Mouse (Mus musculus) CH12.LX (cell line): ENCODE measurements around the gene Ttc41. TPM values are rescaled to one million over a fixed set of nuclear protein-coding genes. Genes with fewer than 3 reads are reported as not detected.

Source experiments
- DNase-seq: peaks from one replicate; pipeline ENCODE4 v3.0.0-alpha.2; 2013; ENCODE audit errors: extremely low read depth
- H3K27ac ChIP-seq: 2 replicates; pipeline ENCODE4 v1.5.1; 2012; ENCODE audit warnings: low read depth, mild to moderate bottlenecking, control low read depth, moderate library complexity; ENCODE audit not compliant: insufficient read depth
- H3K27me3 ChIP-seq: replicated peaks from 2 replicates; pipeline ENCODE3; 2012; ENCODE audit warnings: inconsistent platforms
- H3K36me3 ChIP-seq, 2 experiments: replicated peaks in 1 of 2; 2 replicates each; pipeline versions ENCODE3 to v1.6.1; 2012; ENCODE audit warnings: inconsistent platforms in 1 of 2, low read length in 1 of 2, mild to moderate bottlenecking in 1 of 2, mixed read lengths in 1 of 2, moderate library complexity in 1 of 2; ENCODE audit not compliant: control insufficient read depth in 1 of 2, insufficient read depth in 1 of 2
- H3K4me1 ChIP-seq, 2 experiments: 2 replicates each; pipeline ENCODE4 v1.6.1; 2012; ENCODE audit warnings: inconsistent platforms in 1 of 2, moderate library complexity in 1 of 2; ENCODE audit not compliant: insufficient read depth in 2 of 2, control insufficient read depth in 1 of 2
- H3K4me2 ChIP-seq: 2 replicates; pipeline ENCODE4 v1.6.1; 2012; ENCODE audit warnings: low read depth, mild to moderate bottlenecking, control low read depth; ENCODE audit not compliant: poor library complexity, insufficient read depth, severe bottlenecking
- H3K4me3 ChIP-seq, 3 experiments: fragments of 150-350 bp in 1 of 3; sonication (generic) in 1 of 3; replicated peaks in 1 of 3; 2 replicates each; pipeline versions ENCODE3 to v1.5.1; 2011 to 2012; ENCODE audit warnings: low read depth in 2 of 3, low read length in 2 of 3, mild to moderate bottlenecking in 2 of 3, moderate library complexity in 2 of 3, control low read depth in 1 of 3, improper control_type of control experiment in 1 of 3, inconsistent platforms in 1 of 3, mixed read lengths in 1 of 3; ENCODE audit not compliant: poor library complexity in 1 of 3
- H3K79me2 ChIP-seq: replicated peaks from 2 replicates; pipeline ENCODE4 v1.6.1; 2012; ENCODE audit warnings: mild to moderate bottlenecking, moderate library complexity; ENCODE audit not compliant: control insufficient read depth, poor library complexity, insufficient read depth, severe bottlenecking; ENCODE audit errors: extremely low read depth
- H3K9ac ChIP-seq: 2 replicates; pipeline ENCODE4 v1.6.1; 2012; ENCODE audit warnings: low read depth, mild to moderate bottlenecking, control low read depth, moderate library complexity; ENCODE audit not compliant: insufficient read depth
- H3K9me3 ChIP-seq: replicated peaks from 2 replicates; pipeline ENCODE3; 2012; ENCODE audit warnings: low read length, inconsistent platforms, mixed read lengths
- E2F4 ChIP-seq: IDR thresholded peaks from 2 replicates; pipeline ENCODE4 v1.6.1; 2011; ENCODE audit warnings: low read depth, low read length, improper control_type of control experiment; ENCODE audit not compliant: insufficient replicate concordance
- ELF1 ChIP-seq: IDR thresholded peaks from 2 replicates; pipeline ENCODE4 v1.6.1; 2014; ENCODE audit warnings: low read depth, mild to moderate bottlenecking, inconsistent platforms, low read length, improper control_type of control experiment
- EP300 ChIP-seq: IDR thresholded peaks from 2 replicates; pipeline ENCODE4 v1.6.1; 2011; ENCODE audit warnings: low read length, improper control_type of control experiment
- GABPA ChIP-seq: IDR thresholded peaks from 2 replicates; pipeline ENCODE4 v1.6.1; 2012; ENCODE audit warnings: low read depth, low read length, improper control_type of control experiment, inconsistent platforms; ENCODE audit not compliant: insufficient replicate concordance
- HCFC1 ChIP-seq: IDR thresholded peaks from 2 replicates; pipeline ENCODE4 v1.6.1; 2012; ENCODE audit warnings: low read depth, mild to moderate bottlenecking, inconsistent platforms, low read length, improper control_type of control experiment
- IRF4 ChIP-seq: IDR thresholded peaks from 2 replicates; pipeline ENCODE4 v1.6.1; 2014; ENCODE audit warnings: low read depth, mild to moderate bottlenecking, inconsistent platforms, low read length, improper control_type of control experiment
- JUND ChIP-seq: conservative IDR thresholded peaks from 2 replicates; pipeline ENCODE4 v1.6.1; 2011; ENCODE audit warnings: low read depth, low read length, improper control_type of control experiment
- KAT2A ChIP-seq: IDR thresholded peaks from 2 replicates; pipeline ENCODE4 v1.6.1; 2012; ENCODE audit warnings: low read length, improper control_type of control experiment, inconsistent platforms; ENCODE audit not compliant: insufficient replicate concordance
- MAFK ChIP-seq: IDR thresholded peaks from 2 replicates; pipeline ENCODE4 v1.6.1; 2011; ENCODE audit warnings: low read length, improper control_type of control experiment; ENCODE audit not compliant: insufficient replicate concordance
- MAX ChIP-seq: IDR thresholded peaks from 2 replicates; pipeline ENCODE4 v1.6.1; 2011; ENCODE audit warnings: low read length, improper control_type of control experiment
- MAZ ChIP-seq: IDR thresholded peaks from 2 replicates; pipeline ENCODE4 v1.6.1; 2012; ENCODE audit warnings: low read depth, mild to moderate bottlenecking, inconsistent platforms, low read length, improper control_type of control experiment, moderate library complexity
- MEF2A ChIP-seq: IDR thresholded peaks from 2 replicates; pipeline ENCODE4 v1.6.1; 2014; ENCODE audit warnings: low read depth, mild to moderate bottlenecking, inconsistent platforms, low read length, improper control_type of control experiment, borderline replicate concordance
- MXI1 ChIP-seq: IDR thresholded peaks from 2 replicates; pipeline ENCODE4 v1.6.1; 2011; ENCODE audit warnings: mild to moderate bottlenecking, low read depth, low read length, improper control_type of control experiment
- MYC ChIP-seq: IDR thresholded peaks from 2 replicates; pipeline ENCODE4 v1.6.1; 2011; ENCODE audit warnings: low read depth, mild to moderate bottlenecking, improper control_type of control experiment, low read length
- NRF1 ChIP-seq: IDR thresholded peaks from 2 replicates; pipeline ENCODE4 v1.6.1; 2014; ENCODE audit warnings: low read depth, mild to moderate bottlenecking, inconsistent platforms, low read length, improper control_type of control experiment, moderate library complexity
- RCOR1 ChIP-seq: conservative IDR thresholded peaks from 2 replicates; pipeline ENCODE4 v1.6.1; 2012; ENCODE audit warnings: low read depth, mild to moderate bottlenecking, inconsistent platforms, low read length, improper control_type of control experiment
- SIN3A ChIP-seq: IDR thresholded peaks from 2 replicates; pipeline ENCODE4 v1.6.1; 2012; ENCODE audit warnings: low read length, improper control_type of control experiment, inconsistent platforms
- SMC3 ChIP-seq: IDR thresholded peaks from 2 replicates; pipeline ENCODE4 v1.6.1; 2011; ENCODE audit warnings: low read depth, low read length, improper control_type of control experiment
- TBP ChIP-seq: conservative IDR thresholded peaks from 2 replicates; pipeline ENCODE4 v1.6.1; 2011; ENCODE audit warnings: low read depth, low read length, improper control_type of control experiment
- UBTF ChIP-seq: IDR thresholded peaks from 2 replicates; pipeline ENCODE4 v1.6.1; 2012; ENCODE audit warnings: low read depth, mild to moderate bottlenecking, inconsistent platforms, low read length, improper control_type of control experiment, moderate library complexity
- USF1 ChIP-seq: IDR thresholded peaks from 2 replicates; pipeline ENCODE4 v1.6.1; 2014; ENCODE audit warnings: low read depth, mild to moderate bottlenecking, inconsistent platforms, low read length, improper control_type of control experiment
- USF2 ChIP-seq: conservative IDR thresholded peaks from 2 replicates; pipeline ENCODE4 v1.6.1; 2011; ENCODE audit warnings: low read depth, low read length, improper control_type of control experiment
- ZC3H11A ChIP-seq: IDR thresholded peaks from 2 replicates; pipeline ENCODE4 v1.6.1; 2012; ENCODE audit warnings: low read depth, mild to moderate bottlenecking, inconsistent platforms, low read length, improper control_type of control experiment
- ZKSCAN1 ChIP-seq: IDR thresholded peaks from 2 replicates; pipeline ENCODE4 v1.6.1; 2012; ENCODE audit warnings: low read depth, inconsistent platforms, low read length, improper control_type of control experiment, borderline replicate concordance
- dilution Hi-C: fragments of 300-500 bp; cut with MboI; formaldehyde crosslinking; loops from 2 replicates; pipeline ENCODE4 v1.14.3; 2020; ENCODE audit warnings: low sequenced_read_pairs; ENCODE audit not compliant: extremely low pct_unique_long_range_greater_than_20kb, extremely low pct_ligation_motif_present
- in situ Hi-C: fragments of 300-500 bp; cut with MboI; formaldehyde crosslinking; loops from 3 replicates; pipeline ENCODE4 v1.14.3; 2019; ENCODE audit warnings: low sequenced_read_pairs, low pct_ligation_motif_present, low pct_unique_long_range_greater_than_20kb, mixed read lengths
- polyA plus RNA-seq: library from polyadenylated mRNA; unstranded; fragments of >175 nt; gene quantifications from 2 replicates; pipeline ENCODE4 v1.2.1, GENCODE M21; 2012; ENCODE audit warnings: low read depth; ENCODE audit not compliant: insufficient read length
- total RNA-seq, 2 experiments: library from RNA; depleted of rRNA; stranded (reverse); fragments of 300-350 nt in 1 of 2; fragments of >200 nt in 1 of 2; gene quantifications; 2 replicates each; pipeline ENCODE4 v1.2.3; 2012 to 2014

Ttc41 gene
- total and polyA plus RNA-seq, 3 experiments = 3.6 to 4.4 (median 4.2) TPM

DNA sequence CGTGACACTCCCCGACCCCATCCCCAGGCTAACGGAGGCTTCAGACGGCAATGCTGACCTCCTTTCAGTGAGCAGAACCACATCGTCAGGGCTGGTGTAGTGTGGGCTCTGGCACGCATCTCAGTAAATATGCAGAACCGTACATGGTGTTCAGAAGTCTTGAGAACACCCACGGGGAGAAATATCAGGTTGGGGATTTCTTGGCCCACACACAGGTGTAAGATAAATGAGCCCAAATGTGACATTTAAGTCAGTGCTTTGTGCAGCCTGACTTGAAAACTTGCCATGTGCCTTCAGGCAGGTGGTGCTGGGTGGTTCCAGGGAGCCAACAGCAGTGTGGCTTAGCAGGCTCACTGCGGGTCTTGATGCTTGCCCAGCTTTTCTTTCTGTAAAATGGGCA, 104.4 kb downstream of the Ttc41 start:
- H3K4me1 ChIP-seq = peaks cover 0 to 17% of the 10 kb centered on the region in 2 experiments; a peak in 2 of 4 replicates

DNA sequence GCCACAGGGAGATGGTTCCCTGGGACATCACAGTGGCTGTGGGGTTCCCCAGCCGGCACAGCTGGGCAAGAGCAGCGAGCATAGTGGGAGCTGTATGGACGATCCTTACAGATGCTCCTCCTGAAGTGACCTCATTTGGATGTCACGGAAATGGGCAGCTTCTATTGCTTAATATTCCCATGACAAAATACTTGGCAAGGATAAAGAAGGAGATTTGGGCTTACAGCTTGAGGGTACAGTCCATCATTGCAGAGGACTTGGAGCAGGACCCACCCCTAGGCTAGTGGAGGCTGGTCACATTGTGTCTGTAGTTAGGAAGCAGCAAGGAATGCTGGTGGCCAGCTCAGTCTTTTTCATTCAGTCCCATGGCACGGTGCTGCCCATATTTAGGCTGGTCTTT, 105.0 kb downstream of the Ttc41 start:
- no peak for TF ChIP-seq HCFC1
- TF ChIP-seq NRF1 = no peak
- no peak for TF ChIP-seq KAT2A
- no peak for TF ChIP-seq UBTF
- no peak for TF ChIP-seq USF1
- no peak for TF ChIP-seq ELF1
- TF ChIP-seq MEF2A = no peak
- no peak for TF ChIP-seq TBP
- TF ChIP-seq IRF4 = no peak
- no peak for TF ChIP-seq RCOR1
- Histone ChIP-seq H3K36me3 (peaks cover 16 to 93% of the 10 kb centered on the region in 2 experiments), H3K4me1 (peaks cover 0 to 20% of the 10 kb centered on the region in 2 experiments; a peak in 2 of 4 replicates), H3K9ac (no peak overlapping the region), H3K27ac (no peak overlapping the region), H3K9me3 (no peaks in the 10 kb centered on the region), H3K4me3 (no peak overlapping the region), H3K79me2 (no peaks in the 10 kb centered on the region), H3K27me3 (no peaks in the 10 kb centered on the region), H3K4me2 (no peak overlapping the region)
- in situ Hi-C loops = no loop called here
- DNase-seq = no peak
- dilution Hi-C loops = no loop called here

More for the DNA sequence above, 104.4 kb downstream of the Ttc41 start:
- H3K36me3 ChIP-seq = peaks cover 16 to 90% of the 10 kb centered on the region in 2 experiments
- in situ Hi-C loops (no loop called here), dilution Hi-C loops (no loop called here)
- no peak overlapping the region for H3K4me3 ChIP-seq
- no peaks in the 10 kb centered on the region for H3K27me3 ChIP-seq
- TF ChIP-seq JUND (no peak), KAT2A (no peak), MAFK (no peak), ZKSCAN1 (no peak), ZC3H11A (no peak), MAX (no peak), MYC (no peak), GABPA (no peak), EP300 (no peak), USF2 (no peak), RCOR1 (no peak), MXI1 (no peak), E2F4 (no peak), IRF4 (no peak), SMC3 (no peak), UBTF (no peak), MAZ (no peak), SIN3A (no peak), NRF1 (no peak)
- no peak overlapping the region for H3K9ac ChIP-seq
- H3K27ac ChIP-seq = no peak overlapping the region
- H3K4me2 ChIP-seq = no peak overlapping the region
- no peaks in the 10 kb centered on the region for H3K9me3 ChIP-seq
- no peaks in the 10 kb centered on the region for H3K79me2 ChIP-seq
- DNase-seq = no peak
